Mouse (Mus musculus): Measurements from ENCODE around the gene Inpp5e.

The Inpp5e gene

GRCm38 (mm10) chr2:26348241-26348640 lies 60.8 kb downstream of the Inpp5e start:
- in situ Hi-C loops (cut with MboI; ENCODE audit: low pct_unique_long_range_greater_than_20kb in 1 of 2, low sequenced_read_pairs in 2 of 2, unreplicated experiment in 1 of 2): no loop called here

Measured in mouse embryonic stem cell (cell line).